Mouse (Mus musculus) embryonic facial prominence, embryonic 10.5 days (tissue): ENCODE measurements around the gene Cpeb3. TPM values are rescaled to one million over a fixed set of nuclear protein-coding genes. Genes with fewer than 3 reads are reported as not detected.

Experiments
- DNase-seq: peaks from one replicate; pipeline ENCODE4 v3.0.0-alpha.2; 2017; ENCODE audit warnings: low spot score
- H3K27ac ChIP-seq: fragments of 300-500 bp; sonication (generic); replicated peaks from 2 replicates; pipeline ENCODE4 v1.5.1; 2016; ENCODE audit warnings: mild to moderate bottlenecking
- H3K27me3 ChIP-seq: fragments of 300-500 bp; sonication (generic); replicated peaks from 2 replicates; pipeline ENCODE4 v1.6.1; 2016; ENCODE audit warnings: low read depth, mild to moderate bottlenecking; ENCODE audit not compliant: poor library complexity, severe bottlenecking
- H3K36me3 ChIP-seq: fragments of 300-500 bp; sonication (generic); replicated peaks from 2 replicates; pipeline ENCODE4 v1.6.1; 2016; ENCODE audit warnings: mild to moderate bottlenecking, moderate library complexity
- H3K4me1 ChIP-seq: fragments of 300-500 bp; sonication (generic); 2 replicates; pipeline ENCODE4 v1.6.1; 2016
- H3K4me3 ChIP-seq: fragments of 300-500 bp; sonication (generic); 2 replicates; pipeline ENCODE4 v1.5.1; 2016; ENCODE audit warnings: mild to moderate bottlenecking, moderate library complexity
- H3K9me3 ChIP-seq: fragments of 300-500 bp; sonication (generic); 2 replicates; pipeline ENCODE4 v1.6.1; 2016; ENCODE audit warnings: mild to moderate bottlenecking
- WGBS: fragments of 180-500 bp; shearing (Covaris S2); methylation state at CpG from one replicate; pipeline ENCODE4 v1.1.7; 2016; 5-methylcytosine and 5-hydroxymethylcytosine counted together
- polyA plus RNA-seq: library from polyadenylated mRNA; unstranded; fragments of >200 nt; fragmentation: Nextera tagmentation; extraction: Ambion mirVana; gene quantifications from 2 replicates; pipeline ENCODE4 v1.2.1, GENCODE M21; 2016

Gene Cpeb3
- polyA plus RNA-seq, 1 experiment from 2014 or later: 0.76 TPM

- Histone ChIP-seq H3K27ac (no peak overlapping the region), H3K27me3 (no peaks in the 10 kb centered on the region), H3K4me1 (peaks cover 9% of the 10 kb centered on the region; the same call in 1 of the 2 replicates), H3K9me3 (no peaks in the 10 kb centered on the region), H3K36me3 (no peaks in the 10 kb centered on the region), H3K4me3 (no peak overlapping the region)
- DNase-seq: no peak
- WGBS: 83% methylated on average over 13 of the region's 13 CpGs
These were observed 182.5 kb downstream of the Cpeb3 start for GRCm38 (mm10) chr19:37025839-37026319.

- Histone ChIP-seq H3K36me3 (no peaks in the 10 kb centered on the region), H3K27ac (no peak overlapping the region), H3K27me3 (no peaks in the 10 kb centered on the region), H3K4me1 (peaks cover 25% of the 10 kb centered on the region), H3K4me3 (no peak overlapping the region), H3K9me3 (peaks cover 5% of the 10 kb centered on the region; the same call in 1 of the 2 replicates)
- 89% methylated on average over 5 of the region's 5 CpGs for WGBS
- DNase-seq: no peak
These were observed 186.3 kb downstream of the Cpeb3 start for GRCm38 (mm10) chr19:37022146-37022545.

- Histone ChIP-seq H3K36me3 (no peaks in the 10 kb centered on the region), H3K9me3 (peaks cover 14% of the 10 kb centered on the region; the same call in 1 of the 2 replicates), H3K4me3 (no peak overlapping the region), H3K4me1 (peaks cover 20% of the 10 kb centered on the region), H3K27ac (no peak overlapping the region), H3K27me3 (no peaks in the 10 kb centered on the region)
- no peak for DNase-seq
- WGBS: 86% methylated on average over 11 of the region's 11 CpGs
These were observed 187.4 kb downstream of the Cpeb3 start for GRCm38 (mm10) chr19:37020951-37021350.

- Histone ChIP-seq H3K36me3 (no peaks in the 10 kb centered on the region), H3K4me1 (peaks cover 17% of the 10 kb centered on the region), H3K9me3 (peaks cover 16% of the 10 kb centered on the region; the same call in 1 of the 2 replicates), H3K4me3 (no peak overlapping the region), H3K27me3 (no peaks in the 10 kb centered on the region), H3K27ac (no peak overlapping the region)
- WGBS: 70% methylated on average over 5 of the region's 5 CpGs
- no peak for DNase-seq
These were observed 187.9 kb downstream of the Cpeb3 start for GRCm38 (mm10) chr19:37020531-37020930.

- WGBS: 49% methylated on average over 5 of the region's 5 CpGs
- H3K27me3 ChIP-seq: no peaks in the 10 kb centered on the region
- H3K4me1 ChIP-seq: peaks cover 17% of the 10 kb centered on the region
- H3K9me3 ChIP-seq: peaks cover 16% of the 10 kb centered on the region; the same call in 1 of the 2 replicates
- peak overlapping the region; percentile 59 for H3K4me3 ChIP-seq
- H3K27ac ChIP-seq: peak overlapping the region; percentile 69
- peak; percentile 35 for DNase-seq
- peaks cover 9% of the 10 kb centered on the region for H3K36me3 ChIP-seq
These were observed 189.5 kb downstream of the Cpeb3 start for GRCm38 (mm10) chr19:37018931-37019330.

- 3% methylated on average over 26 of the region's 26 CpGs for WGBS
- H3K27ac ChIP-seq: peak overlapping the region; percentile 69
- peaks cover 16% of the 10 kb centered on the region; the same call in 1 of the 2 replicates for H3K9me3 ChIP-seq
These were observed 190.0 kb downstream of the Cpeb3 start for GRCm38 (mm10) chr19:37018411-37018810.

GRCm38 (mm10) chr19:37016890-37017289 lies 191.5 kb downstream of the Cpeb3 start:
- 95% methylated on average over 6 of the region's 6 CpGs for WGBS
- H3K27ac ChIP-seq: no peak overlapping the region
- H3K36me3 ChIP-seq: peaks cover 29% of the 10 kb centered on the region
- H3K27me3 ChIP-seq: no peaks in the 10 kb centered on the region
- H3K9me3 ChIP-seq: peaks cover 16% of the 10 kb centered on the region; the same call in 1 of the 2 replicates
- no peak overlapping the region for H3K4me3 ChIP-seq
- peaks cover 17% of the 10 kb centered on the region for H3K4me1 ChIP-seq
- no peak for DNase-seq

More at GRCm38 (mm10) chr19:37018411-37018810, 190.0 kb downstream of the Cpeb3 start:
- peak; percentile 89 for DNase-seq
- Histone ChIP-seq H3K27me3 (no peaks in the 10 kb centered on the region), H3K4me3 (peak overlapping the region; percentile 59), H3K4me1 (peaks cover 17% of the 10 kb centered on the region), H3K36me3 (peaks cover 14% of the 10 kb centered on the region)

GRCm38 (mm10) chr19:37014173-37014939 lies 194.0 kb downstream of the Cpeb3 start:
- DNase-seq: no peak
- Histone ChIP-seq H3K36me3 (peaks cover 55% of the 10 kb centered on the region), H3K27me3 (no peaks in the 10 kb centered on the region), H3K27ac (no peak overlapping the region), H3K4me3 (no peak overlapping the region), H3K9me3 (peaks cover 16% of the 10 kb centered on the region; the same call in 1 of the 2 replicates), H3K4me1 (peaks cover 13% of the 10 kb centered on the region)
- 88% methylated on average over 8 of the region's 8 CpGs for WGBS

GRCm38 (mm10) chr19:37013461-37013860 lies 194.9 kb downstream of the Cpeb3 start:
- Histone ChIP-seq H3K27ac (no peak overlapping the region), H3K4me1 (peaks cover 4% of the 10 kb centered on the region), H3K4me3 (no peak overlapping the region), H3K27me3 (no peaks in the 10 kb centered on the region), H3K9me3 (peaks cover 16% of the 10 kb centered on the region; the same call in 1 of the 2 replicates), H3K36me3 (peaks cover 64% of the 10 kb centered on the region)
- 96% methylated on average over 6 of the region's 6 CpGs for WGBS
- DNase-seq: no peak

GRCm38 (mm10) chr19:37009878-37010281 lies 198.5 kb downstream of the Cpeb3 start:
- Histone ChIP-seq H3K27me3 (no peaks in the 10 kb centered on the region), H3K36me3 (peaks cover 98% of the 10 kb centered on the region), H3K27ac (no peak overlapping the region)

GRCm38 (mm10) chr19:37004557-37004956 lies 203.8 kb downstream of the Cpeb3 start:
- Histone ChIP-seq H3K9me3 (no peaks in the 10 kb centered on the region), H3K36me3 (peaks cover 92% of the 10 kb centered on the region), H3K4me3 (no peak overlapping the region), H3K27ac (no peak overlapping the region), H3K27me3 (no peaks in the 10 kb centered on the region), H3K4me1 (no peaks in the 10 kb centered on the region)
- no peak for DNase-seq
- 90% methylated on average over 5 of the region's 5 CpGs for WGBS

More at GRCm38 (mm10) chr19:37009878-37010281, 198.5 kb downstream of the Cpeb3 start:
- DNase-seq: no peak
- Histone ChIP-seq H3K4me3 (no peak overlapping the region), H3K9me3 (no peaks in the 10 kb centered on the region), H3K4me1 (no peaks in the 10 kb centered on the region)
- WGBS: 94% methylated on average over 3 of the region's 3 CpGs
